Mouse (Mus musculus) hindbrain, embryonic 11.5 days (tissue): Measurements from ENCODE around the gene Zfp59. TPM values are rescaled to one million over a fixed set of nuclear protein-coding genes. Genes with fewer than 3 reads are reported as not detected.
"Not testable (repeated sequence)": the region's sequence is repeated elsewhere in the genome, so short reads cannot be mapped to it uniquely, and the experiment has no call there.

ENCODE experiments used
- ATAC-seq: fragments of 200-750 bp; cut with Nextera tagmentation; 2 replicates; pipeline ENCODE4 v1.8.0; 2017; ENCODE audit warnings: mild to moderate bottlenecking, moderate TSS enrichment, moderate library complexity; ENCODE audit not compliant: low FRiP score
- DNase-seq: peaks from one replicate; pipeline ENCODE4 v3.0.0-alpha.2; 2015; ENCODE audit warnings: low spot score
- H3K27ac ChIP-seq: fragments of 300-500 bp; sonication (generic); 2 replicates; pipeline ENCODE4 v1.5.1; 2014; ENCODE audit warnings: mild to moderate bottlenecking, low read depth, low read length
- H3K27me3 ChIP-seq: fragments of 300-500 bp; sonication (generic); 2 replicates; pipeline ENCODE4 v1.6.1; 2014; ENCODE audit warnings: mild to moderate bottlenecking, low read length, moderate library complexity, mixed read lengths; ENCODE audit not compliant: control insufficient read depth, insufficient read depth
- H3K36me3 ChIP-seq: fragments of 300-500 bp; sonication (generic); 2 replicates; pipeline ENCODE4 v1.6.1; 2014; ENCODE audit warnings: mild to moderate bottlenecking, low read length, moderate library complexity, mixed read lengths; ENCODE audit not compliant: control insufficient read depth, insufficient read depth
- H3K4me1 ChIP-seq: fragments of 300-500 bp; sonication (generic); replicated peaks from 2 replicates; pipeline ENCODE4 v1.6.1; 2014; ENCODE audit warnings: low read length, mixed read lengths; ENCODE audit not compliant: control insufficient read depth, insufficient read depth
- H3K4me2 ChIP-seq: fragments of 300-500 bp; sonication (generic); replicated peaks from 2 replicates; pipeline ENCODE4 v1.6.1; 2014; ENCODE audit warnings: mild to moderate bottlenecking, low read depth, low read length
- H3K4me3 ChIP-seq: fragments of 300-500 bp; sonication (generic); 2 replicates; pipeline ENCODE4 v1.5.1; 2014; ENCODE audit warnings: low read depth, low read length
- H3K9ac ChIP-seq: fragments of 300-500 bp; sonication (generic); 2 replicates; pipeline ENCODE4 v1.6.1; 2014; ENCODE audit warnings: low read depth, low read length
- H3K9me3 ChIP-seq: fragments of 300-500 bp; sonication (generic); 2 replicates; pipeline ENCODE4 v1.6.1; 2016; ENCODE audit warnings: low read length; ENCODE audit not compliant: control insufficient read depth
- WGBS: fragments of 180-500 bp; shearing (Covaris S2); extraction: QIAGEN DNeasy Blood & Tissue Kit; methylation state at CpG from one replicate; pipeline ENCODE4 v1.1.7; 2014; 5-methylcytosine and 5-hydroxymethylcytosine counted together
- polyA plus RNA-seq: library from polyadenylated mRNA; unstranded; fragments of >200 nt; fragmentation: Nextera tagmentation; extraction: Ambion mirVana; gene quantifications from 2 replicates; pipeline ENCODE4 v1.2.1, GENCODE M21; 2014

Zfp59 gene
- polyA plus RNA-seq, 1 experiment from 2014 or later = 12.5 TPM

DNA sequence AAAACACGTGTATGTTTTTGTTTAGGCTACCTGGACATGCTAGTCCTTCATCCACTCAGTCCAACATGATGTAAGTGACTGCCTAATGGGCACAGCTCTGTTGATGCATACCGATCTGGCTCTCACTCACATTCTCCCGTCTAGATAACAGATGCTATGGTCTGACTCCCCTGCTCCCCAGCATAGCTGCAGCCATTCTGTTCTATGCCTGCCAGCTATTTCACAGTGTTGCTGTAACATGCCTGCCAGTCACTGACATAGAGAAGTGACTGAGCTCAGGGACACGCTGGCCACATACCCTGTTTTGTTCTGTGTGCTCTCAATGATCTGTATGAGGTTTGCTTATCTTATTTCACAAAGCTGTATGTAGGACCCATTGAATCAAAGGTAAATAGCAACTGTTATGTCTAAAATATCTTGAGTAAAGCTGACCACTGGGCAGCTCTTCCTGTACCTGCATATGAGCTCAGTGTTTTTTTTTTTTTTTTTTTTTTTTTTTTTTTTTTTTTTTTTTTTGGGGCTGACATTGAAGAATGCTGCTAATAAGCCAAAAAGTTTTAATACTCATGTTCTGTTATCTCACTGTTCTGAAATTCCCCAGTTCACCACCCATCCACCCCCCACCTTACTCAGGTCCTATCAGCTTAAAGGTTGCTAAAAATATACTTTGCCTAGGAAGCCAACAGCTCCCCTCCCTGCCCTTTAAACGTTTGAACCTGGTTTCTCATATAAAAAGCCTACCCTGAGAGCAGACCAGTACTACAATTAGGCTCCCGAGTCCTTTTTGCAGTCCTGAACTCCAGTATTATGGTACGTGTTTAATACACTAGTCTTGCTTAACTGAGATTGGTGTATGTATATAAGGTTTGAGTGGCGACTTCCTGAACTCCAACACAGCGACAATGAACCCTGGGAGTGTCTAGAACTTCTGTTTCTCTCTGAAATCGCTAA is 21.2 kb downstream of the Zfp59 start:
- Histone ChIP-seq H3K4me3 (peak overlapping the region; percentile 54), H3K9ac (peak overlapping the region; percentile 19; the same call in 1 of the 2 replicates), H3K4me2 (peak overlapping the region; percentile 68), H3K27me3 (no peaks in the 10 kb centered on the region), H3K36me3 (no peaks in the 10 kb centered on the region), H3K9me3 (no peaks in the 10 kb centered on the region), H3K27ac (no peak overlapping the region), H3K4me1 (no peaks in the 10 kb centered on the region)
- ATAC-seq = no peak
- WGBS = 32% methylated on average over 10 of the region's 10 CpGs
- DNase-seq = no peak

- H3K4me3 ChIP-seq = peak overlapping the region; percentile 54
These were observed 22.2 kb downstream of the Zfp59 start for GRCm38 (mm10) chr7:27860396-27861235.

GRCm38 (mm10) chr7:27862578-27862977 is 24.2 kb downstream of the Zfp59 start:
- H3K9ac ChIP-seq, H3K27me3 ChIP-seq, H3K9me3 ChIP-seq, H3K4me2 ChIP-seq, H3K4me1 ChIP-seq, DNase-seq, H3K4me3 ChIP-seq, H3K36me3 ChIP-seq, ATAC-seq, H3K27ac ChIP-seq: not testable (repeated sequence)
- 81% methylated on average over 5 of the region's 5 CpGs for WGBS

More at GRCm38 (mm10) chr7:27860396-27861235, 22.2 kb downstream of the Zfp59 start:
- no peaks in the 10 kb centered on the region for H3K9me3 ChIP-seq
- H3K4me2 ChIP-seq = peak overlapping the region; percentile 68
- H3K27ac ChIP-seq = peak overlapping the region; percentile 51; the same call in 1 of the 2 replicates
- no peaks in the 10 kb centered on the region for H3K36me3 ChIP-seq
- ATAC-seq (peak; percentile 63; the same call in 1 of the 2 replicates), DNase-seq (peak; percentile 69)
- H3K4me1 ChIP-seq = no peaks in the 10 kb centered on the region
- WGBS = under 1% methylated on average over 20 of the region's 22 CpGs
- H3K27me3 ChIP-seq = no peaks in the 10 kb centered on the region
- H3K9ac ChIP-seq = peak overlapping the region; percentile 56

DNA sequence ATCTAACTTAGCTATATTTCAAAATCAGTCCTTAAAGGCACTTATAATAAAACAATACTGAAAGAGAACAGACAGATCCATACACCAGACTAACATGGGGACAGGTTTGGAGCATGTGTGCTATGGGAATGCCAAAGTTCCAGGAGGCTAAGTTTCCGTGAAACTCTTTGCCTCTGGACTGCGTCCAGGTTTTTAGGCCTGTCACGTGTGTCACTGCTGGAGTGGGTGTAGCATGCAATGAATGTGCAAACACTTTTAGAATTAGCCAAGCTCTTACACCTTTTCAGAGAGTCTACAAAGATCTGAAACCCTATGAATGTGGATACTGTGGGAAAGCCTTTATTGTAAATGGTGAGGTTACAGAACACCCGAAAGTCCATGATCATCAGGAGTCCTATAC is 43.3 kb downstream of the Zfp59 start:
- no peak overlapping the region for H3K4me2 ChIP-seq
- WGBS = 95% methylated on average over 4 of the region's 4 CpGs
- no peak overlapping the region for H3K27ac ChIP-seq
- DNase-seq (no peak), ATAC-seq (no peak)
- H3K9ac ChIP-seq = no peak overlapping the region
- 0 out of 2 replicates have a peak, but pooled peaks cover 6% of the 10 kb centered on the region for H3K36me3 ChIP-seq
- no peaks in the 10 kb centered on the region for H3K27me3 ChIP-seq
- H3K4me1 ChIP-seq = no peaks in the 10 kb centered on the region
- H3K4me3 ChIP-seq = no peak overlapping the region
- no peaks in the 10 kb centered on the region for H3K9me3 ChIP-seq

DNA sequence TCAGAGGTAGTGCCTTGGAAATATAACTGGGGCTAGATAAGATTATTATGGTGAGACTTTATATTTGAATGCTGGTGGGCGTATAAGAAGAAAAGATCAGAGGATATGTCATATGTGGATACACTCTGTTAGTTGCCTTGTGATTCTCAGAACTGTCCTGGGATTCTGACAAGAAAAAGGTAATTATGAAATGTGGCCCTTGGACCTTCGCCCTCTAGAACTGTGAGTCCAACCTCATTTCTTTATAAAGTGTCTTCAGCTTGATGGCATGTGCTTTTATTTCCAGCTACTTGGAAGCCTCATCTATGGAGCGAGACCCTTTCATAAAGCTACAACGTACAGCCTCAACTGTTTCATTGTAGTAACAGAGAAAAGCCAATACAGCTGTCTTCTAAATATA is 62.2 kb downstream of the Zfp59 start:
- H3K27me3 ChIP-seq = no peaks in the 10 kb centered on the region
- WGBS = 88% methylated on average over 4 of the region's 4 CpGs
- DNase-seq = no peak

GRCm38 (mm10) chr7:27905061-27905848 is 66.8 kb downstream of the Zfp59 start:
- Histone ChIP-seq H3K9ac (no peak overlapping the region), H3K9me3 (no peaks in the 10 kb centered on the region; the same call in 1 of the 2 replicates), H3K4me2 (no peak overlapping the region), H3K27me3 (no peaks in the 10 kb centered on the region), H3K36me3 (0 out of 2 replicates have a peak, but pooled peaks cover 3% of the 10 kb centered on the region), H3K4me1 (no peaks in the 10 kb centered on the region), H3K27ac (no peak overlapping the region), H3K4me3 (no peak overlapping the region)
- DNase-seq = no peak
- no peak for ATAC-seq
- 78% methylated on average over 11 of the region's 11 CpGs for WGBS

More for the DNA sequence above, 62.2 kb downstream of the Zfp59 start:
- H3K9me3 ChIP-seq = no peaks in the 10 kb centered on the region; the same call in 1 of the 2 replicates
- H3K4me3 ChIP-seq = no peak overlapping the region
- no peaks in the 10 kb centered on the region for H3K36me3 ChIP-seq
- H3K4me2 ChIP-seq = no peak overlapping the region
- H3K27ac ChIP-seq = no peak overlapping the region
- no peaks in the 10 kb centered on the region for H3K4me1 ChIP-seq
- no peak for ATAC-seq
- H3K9ac ChIP-seq = no peak overlapping the region
